Mouse (Mus musculus): ENCODE measurements around the gene Mterf1a. TPM values are rescaled to one million over a fixed set of nuclear protein-coding genes. Genes with fewer than 3 reads are reported as not detected.
"Not testable (repeated sequence)": the region's sequence is repeated elsewhere in the genome, so short reads cannot be mapped to it uniquely, and the experiment has no call there.

Gene Mterf1a
- total RNA-seq (2021): 1 to 10 TPM; 1.1 to 1.5 TPM
- long read RNA-seq, experiment 1, transcript Mterf1a-201 (2 exons, 1,376 nt): major isoform, 5 of 7 reads
- long read RNA-seq, experiment 1, partial matches to known transcripts: 1 of 7 reads
- long read RNA-seq, experiment 1, other reads (novel, unspliced or antisense): 0 of 7 reads
- long read RNA-seq, experiment 2, partial matches to known transcripts: 0 of 3 reads
- long read RNA-seq, experiment 2, other reads (novel, unspliced or antisense): 0 of 3 reads

- DNase-seq: peak; percentile 6 to 29
- intact Hi-C loops (cut with DNase I): loop anchor here (2.0 kb wide), 1 partner anchor 297 kb away; no protein-coding TSS in a partner anchor
These were observed at the start of gene Mterf1a for GRCm38 (mm10) chr5:3893459-3894293. Gene Mterf1a, minus strand, starts transcription at chr5:3893933.

GRCm38 (mm10) chr5:3943169-3943568 is 49.4 kb upstream of the Mterf1a start:
- DNase-seq; intact Hi-C loops (cut with DNase I): not testable (repeated sequence)

GRCm38 (mm10) chr5:3941240-3941639 is 47.5 kb upstream of the Mterf1a start:
- intact Hi-C loops (cut with DNase I): no loop called here
- no peak for DNase-seq

DNA sequence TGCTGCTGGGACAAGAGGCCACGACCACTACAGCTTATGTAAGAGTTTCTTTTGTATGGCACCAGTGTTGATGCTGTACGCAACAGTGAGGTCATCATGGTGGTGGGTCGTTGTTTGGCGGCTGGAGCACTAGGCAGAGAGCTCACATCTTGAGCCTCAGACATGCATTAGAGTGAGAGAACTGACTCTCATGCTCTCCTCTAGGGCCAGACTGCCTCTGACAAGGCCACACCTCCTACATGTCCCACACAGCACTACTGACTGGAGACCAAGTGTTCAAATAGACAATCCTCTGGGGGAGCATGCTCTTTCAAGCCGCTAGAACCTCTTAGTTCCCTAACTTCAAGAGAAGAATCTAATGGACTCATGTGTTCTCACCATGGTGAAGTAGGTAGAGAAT is 45.6 kb upstream of the Mterf1a start:
- intact Hi-C loops (cut with DNase I): no loop called here
- no peak for DNase-seq

DNA sequence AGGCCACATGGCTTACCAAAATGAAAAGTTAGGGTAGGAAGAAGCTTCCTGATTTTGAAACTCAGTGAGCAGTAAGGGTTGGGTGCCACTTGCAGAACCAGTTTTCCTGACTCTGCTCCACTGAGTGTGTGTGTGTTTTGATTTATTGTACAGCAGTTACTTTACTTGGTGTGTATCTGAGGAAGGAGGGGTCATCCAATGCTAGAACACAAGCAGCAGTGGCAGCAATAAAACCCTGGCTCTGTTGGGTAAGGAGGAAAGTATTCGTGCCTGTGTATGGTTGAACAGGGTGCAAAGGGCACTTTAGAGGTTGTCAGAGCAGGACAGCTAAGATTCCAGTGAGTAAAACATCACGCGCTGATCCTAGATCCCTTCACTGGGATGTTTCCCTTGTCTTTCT is 45.2 kb upstream of the Mterf1a start:
- intact Hi-C loops (cut with DNase I): no loop called here
- DNase-seq: no peak

DNA sequence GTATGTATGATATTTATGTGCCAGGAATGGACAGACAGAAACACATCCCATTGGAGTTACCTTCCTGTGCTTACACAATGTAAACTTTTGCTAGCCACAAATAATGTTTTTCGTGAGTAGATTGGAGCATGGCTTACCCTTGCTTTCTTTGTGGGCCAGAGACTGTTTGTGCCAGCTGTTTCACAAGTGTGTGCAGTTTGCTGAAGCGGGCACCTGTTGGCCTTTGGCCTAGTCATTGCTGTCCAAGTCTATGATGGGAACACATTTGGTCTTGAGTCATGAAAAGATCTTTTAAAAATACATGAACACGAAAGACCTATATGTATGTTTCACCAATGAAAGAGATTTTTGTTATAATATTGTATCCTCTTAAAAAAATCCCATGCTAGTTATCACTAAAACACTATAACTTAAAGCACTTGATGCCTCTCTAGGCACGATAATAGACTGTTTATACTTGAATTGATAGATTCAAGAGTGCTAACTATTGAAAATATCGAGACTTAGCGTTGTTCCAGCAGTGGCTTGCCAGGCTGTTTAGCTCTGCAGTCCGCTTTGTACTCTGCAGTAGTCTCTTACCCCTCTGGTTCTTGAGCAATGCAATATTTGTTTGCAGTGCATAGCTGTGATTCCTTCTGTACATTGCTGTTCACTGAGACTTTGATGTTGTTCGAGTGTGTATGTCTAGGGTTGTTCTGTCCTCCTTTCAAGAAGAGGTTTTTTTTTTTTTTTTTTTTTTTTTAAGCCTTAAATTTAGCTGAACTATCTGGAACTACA is 42.2 kb upstream of the Mterf1a start:
- DNase-seq: no peak
- intact Hi-C loops (cut with DNase I): no loop called here

GRCm38 (mm10) chr5:3935266-3935665 is 41.5 kb upstream of the Mterf1a start:
- intact Hi-C loops (cut with DNase I): no loop called here
- no peak for DNase-seq

DNA sequence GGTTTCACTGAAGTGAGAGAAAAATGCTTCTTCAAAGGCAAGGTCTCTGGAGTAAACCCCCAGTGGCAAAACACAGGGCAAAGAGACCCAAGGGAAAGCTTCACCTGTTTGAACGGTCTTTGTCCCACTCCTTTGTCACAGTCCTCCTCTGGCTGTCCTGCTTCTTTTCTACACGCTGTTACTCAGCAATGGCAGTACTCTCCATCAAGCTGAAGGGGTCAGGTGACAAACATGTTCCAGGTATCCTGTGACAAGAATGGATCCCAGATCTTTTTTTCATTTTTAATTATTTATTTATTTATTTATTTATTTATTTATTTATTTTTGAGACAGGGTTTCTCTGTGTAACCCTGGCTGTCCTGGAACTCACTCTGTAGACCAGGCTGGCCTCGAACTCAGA is 39.8 kb upstream of the Mterf1a start:
- DNase-seq: no peak
- intact Hi-C loops (cut with DNase I): no loop called here

DNA sequence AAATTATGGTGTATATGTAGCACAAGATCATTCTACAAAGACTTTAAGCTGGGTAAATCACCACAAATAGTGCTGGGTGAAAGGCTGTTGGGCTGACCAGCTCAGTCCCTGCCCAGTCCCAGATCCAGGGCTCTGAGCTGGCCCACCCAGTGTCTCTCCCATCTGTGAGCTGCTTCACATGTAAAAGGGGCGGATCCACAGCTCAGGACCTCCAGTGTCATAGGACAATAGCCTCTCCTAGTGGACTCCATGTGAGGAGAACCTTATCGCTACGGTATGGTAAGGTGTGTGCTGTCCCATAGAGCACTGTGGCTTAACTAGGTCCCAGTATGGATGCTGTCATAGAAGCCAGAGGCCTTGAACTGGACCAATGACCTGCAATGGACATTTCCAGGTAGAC is 37.9 kb upstream of the Mterf1a start:
- intact Hi-C loops (cut with DNase I): no loop called here
- DNase-seq: no peak

DNA sequence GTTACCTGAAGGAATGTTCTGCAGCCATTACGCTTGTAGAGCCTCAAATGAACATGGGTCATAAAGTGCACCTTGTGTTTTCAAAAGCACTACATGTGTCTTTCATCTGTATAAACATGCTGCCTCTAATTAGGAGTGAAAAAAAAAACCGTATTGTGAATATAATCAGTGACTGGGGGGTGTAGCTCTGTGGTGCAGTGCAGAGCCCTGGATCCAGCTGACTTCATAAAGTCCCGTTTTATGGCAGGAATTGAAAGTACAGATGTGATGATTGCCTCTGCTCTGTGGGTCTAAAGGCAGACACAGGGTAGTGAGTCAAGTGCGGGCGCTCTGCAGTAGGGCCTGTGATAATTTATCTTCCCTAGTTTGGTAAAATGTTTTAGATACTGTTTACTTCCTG is 37.0 kb upstream of the Mterf1a start:
- DNase-seq: no peak
- intact Hi-C loops (cut with DNase I): no loop called here

- DNase-seq: peak; percentile 7 to 22
- intact Hi-C loops (cut with DNase I): loop anchor here (10.0 kb wide), 1 partner anchor 266 kb away; the partner anchor contains the start of gene Mterf1b
These were observed 34.9 kb upstream of the Mterf1a start for GRCm38 (mm10) chr5:3928690-3929046.

GRCm38 (mm10) chr5:3927801-3928689 is 34.3 kb upstream of the Mterf1a start, which contains the start of gene Akap9:
Gene Akap9, plus strand, starts transcription at chr5:3928054.
- intact Hi-C loops (cut with DNase I): loop anchor here (10.0 kb wide), 1 partner anchor 267 kb away; the partner anchor contains the start of gene Mterf1b
- peak; percentile 47 to 66 for DNase-seq

GRCm38 (mm10) chr5:3926666-3927065 is 32.9 kb upstream of the Mterf1a start:
- DNase-seq: no peak
- intact Hi-C loops (cut with DNase I): loop anchor here (10.0 kb wide), 1 partner anchor 268 kb away; the partner anchor contains the start of gene Mterf1b

DNA sequence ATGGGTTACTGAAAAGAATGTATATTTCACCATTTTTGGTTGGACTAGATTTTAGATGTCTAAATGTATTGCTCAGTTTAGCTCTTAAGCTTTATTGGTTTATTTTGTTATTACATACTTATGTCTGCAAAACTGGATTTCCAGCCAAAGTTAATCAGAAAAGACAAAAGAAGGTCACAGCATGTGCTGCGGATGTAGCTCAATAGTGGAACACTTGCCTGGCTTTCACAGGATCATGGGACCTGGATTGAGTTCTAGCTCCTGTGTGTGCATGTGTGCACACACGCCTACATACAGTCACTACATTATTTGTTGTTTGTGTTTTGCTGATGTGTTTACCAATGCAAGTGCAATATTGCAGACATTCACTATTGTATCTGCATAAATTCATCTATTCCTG is 28.6 kb upstream of the Mterf1a start:
- intact Hi-C loops (cut with DNase I): loop anchor here (10.0 kb wide), 1 partner anchor 272 kb away; the partner anchor contains the start of gene Mterf1b
- DNase-seq: no peak

GRCm38 (mm10) chr5:3905471-3905870 is 11.7 kb upstream of the Mterf1a start:
- intact Hi-C loops (cut with DNase I): no loop called here

GRCm38 (mm10) chr5:3894294-3894619 is 524 bp upstream of the Mterf1a start:
- intact Hi-C loops (cut with DNase I): loop anchor here (2.0 kb wide), 1 partner anchor 297 kb away; no protein-coding TSS in a partner anchor
- DNase-seq: not testable (repeated sequence)

More at GRCm38 (mm10) chr5:3905471-3905870, 11.7 kb upstream of the Mterf1a start:
- DNase-seq: no peak

DNA sequence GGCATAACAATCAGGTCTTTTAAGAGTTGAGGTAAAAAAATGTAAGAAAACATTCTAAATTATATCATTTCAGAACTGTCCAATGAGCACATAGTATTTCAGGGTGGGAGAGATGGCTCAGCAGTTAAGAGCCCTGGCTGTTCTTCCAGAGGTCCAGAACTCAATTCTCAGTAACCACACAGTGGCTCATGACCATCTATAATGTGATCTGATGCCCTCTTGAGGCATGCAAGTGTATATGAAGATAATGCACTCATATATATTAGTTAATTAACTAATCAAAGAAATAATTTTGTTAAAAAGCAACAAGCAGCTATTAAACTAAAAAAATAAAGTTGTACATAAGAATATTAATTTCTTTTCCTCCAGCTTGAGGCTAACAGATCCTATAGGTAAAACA is 4.5 kb downstream of the Mterf1a start:
- intact Hi-C loops (cut with DNase I): no loop called here
- no peak for DNase-seq

DNA sequence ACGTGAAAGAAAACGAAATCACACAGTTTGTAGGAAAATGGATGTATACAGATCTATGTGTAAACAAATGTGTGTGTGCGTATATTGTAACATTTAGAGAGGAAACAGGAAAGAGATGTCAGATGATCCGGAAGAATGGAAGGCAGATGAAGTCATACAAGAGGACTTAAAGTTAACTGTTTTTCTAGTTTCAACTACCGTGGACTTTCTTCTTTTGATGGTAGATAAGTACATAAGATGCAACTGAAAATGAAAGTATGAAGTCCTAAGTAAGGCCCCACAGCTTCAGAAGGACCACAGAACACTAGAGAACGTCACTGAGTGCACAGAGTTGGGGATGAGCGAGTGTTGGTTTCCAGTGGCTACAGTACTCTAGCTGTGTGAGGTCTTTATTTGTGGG is 6.9 kb downstream of the Mterf1a start:
- intact Hi-C loops (cut with DNase I); DNase-seq: not testable (repeated sequence)

- no peak for DNase-seq
- intact Hi-C loops (cut with DNase I): no loop called here
These were observed 20.2 kb downstream of the Mterf1a start for GRCm38 (mm10) chr5:3873485-3873884.

GRCm38 (mm10) chr5:3872348-3872747 is 21.4 kb downstream of the Mterf1a start:
- no peak for DNase-seq
- intact Hi-C loops (cut with DNase I): no loop called here
